Mouse (Mus musculus): ENCODE measurements around the gene Zfp961. TPM values are rescaled to one million over a fixed set of nuclear protein-coding genes. Genes with fewer than 3 reads are reported as not detected.

Gene Zfp961
- polyA plus RNA-seq, 1 experiment from 2014 or later: 16.4 TPM

DNA sequence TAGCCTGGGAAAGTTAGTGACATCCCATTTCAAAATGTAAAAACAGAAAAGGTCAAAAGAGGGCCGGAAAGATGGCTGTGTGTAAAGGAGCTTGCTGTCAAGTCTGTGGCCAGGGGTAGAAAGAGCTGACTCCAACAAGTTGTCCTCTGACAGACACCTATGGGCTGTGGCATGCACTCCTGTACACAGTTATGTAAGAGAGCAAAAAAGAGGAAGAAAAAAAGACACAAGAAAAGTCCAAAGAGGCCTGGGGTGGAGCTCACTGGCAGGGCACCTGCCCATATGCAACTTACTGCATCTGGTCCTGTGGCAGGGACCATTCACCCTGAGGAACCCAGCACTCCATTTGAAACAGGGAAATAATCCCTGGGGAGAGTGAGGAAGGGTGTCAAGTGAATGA is 91.7 kb downstream of the Zfp961 start:
- 82% methylated on average over 1 of the region's 1 CpGs for WGBS
- H3K36me3 ChIP-seq: no peaks in the 10 kb centered on the region
- H3K9me3 ChIP-seq: no peaks in the 10 kb centered on the region
- H3K4me3 ChIP-seq: no peak overlapping the region
- no peak overlapping the region for H3K9ac ChIP-seq
- no peak overlapping the region for H3K4me2 ChIP-seq (replicated peaks)
- ATAC-seq (ENCODE audit: low FRiP score, low read depth): no peak
- H3K27me3 ChIP-seq: no peaks in the 10 kb centered on the region
- no peak overlapping the region for H3K27ac ChIP-seq
- no peaks in the 10 kb centered on the region for H3K4me1 ChIP-seq

Other genes starting within 250 kb of the Zfp961 start
- gene B3gnt3, start 249.2 kb upstream of the Zfp961 start, polyA plus RNA-seq (2015; fragmentation: Nextera tagmentation; extraction: Ambion mirVana): 0.77 and 0.92 TPM in 2 replicates
- 4.0 and 4.8 TPM in 2 replicates for gene Fcho1, start 225.3 kb upstream of the Zfp961 start, polyA plus RNA-seq (2015; fragmentation: Nextera tagmentation; extraction: Ambion mirVana)
- 7.1 and 7.9 TPM in 2 replicates for gene Zfp709, start 69.0 kb upstream of the Zfp961 start, polyA plus RNA-seq (2015; fragmentation: Nextera tagmentation; extraction: Ambion mirVana)
- 9.1 and 9.8 TPM in 2 replicates for gene Zfp882, start 42.4 kb upstream of the Zfp961 start, polyA plus RNA-seq (2015; fragmentation: Nextera tagmentation; extraction: Ambion mirVana)
- gene Zfp617, start 42.4 kb upstream of the Zfp961 start, polyA plus RNA-seq (2015; fragmentation: Nextera tagmentation; extraction: Ambion mirVana): 26.8 and 29.5 TPM in 2 replicates
- gene Cyp4f18, start 58.6 kb downstream of the Zfp961 start, polyA plus RNA-seq (2015; fragmentation: Nextera tagmentation; extraction: Ambion mirVana): 0.90 and 0.91 TPM in 2 replicates
- not detected in 2 replicates for gene Olfr372, start 90.2 kb downstream of the Zfp961 start, polyA plus RNA-seq (2015; fragmentation: Nextera tagmentation; extraction: Ambion mirVana)
- gene Olfr373, start 132.1 kb downstream of the Zfp961 start, polyA plus RNA-seq (2015; fragmentation: Nextera tagmentation; extraction: Ambion mirVana): not detected in 2 replicates
- 0.09 TPM in 1 of 2 replicates, not detected in the other for gene Olfr374, start 156.0 kb downstream of the Zfp961 start, polyA plus RNA-seq (2015; fragmentation: Nextera tagmentation; extraction: Ambion mirVana)
- 638 and 655 TPM in 2 replicates for gene Tpm4, start 183.9 kb downstream of the Zfp961 start, polyA plus RNA-seq (2015; fragmentation: Nextera tagmentation; extraction: Ambion mirVana)
- 121 and 125 TPM in 2 replicates for gene Rab8a, start 210.2 kb downstream of the Zfp961 start, polyA plus RNA-seq (2015; fragmentation: Nextera tagmentation; extraction: Ambion mirVana)
- gene Hsh2d, start 238.6 kb downstream of the Zfp961 start, polyA plus RNA-seq (2015; fragmentation: Nextera tagmentation; extraction: Ambion mirVana): not detected in 2 replicates

Measured in limb, embryonic 13.5 days (tissue).